Mouse (Mus musculus): ENCODE results near the gene Arhgap24. TPM values are rescaled to one million over a fixed set of nuclear protein-coding genes. Genes with fewer than 3 reads are reported as not detected.
A peak's percentile ranks its signal among the peaks of the same experiment; 100 is the strongest.

The Arhgap24 gene
- total RNA-seq, 1 experiment from 2014 or later = 13.4 TPM

DNA sequence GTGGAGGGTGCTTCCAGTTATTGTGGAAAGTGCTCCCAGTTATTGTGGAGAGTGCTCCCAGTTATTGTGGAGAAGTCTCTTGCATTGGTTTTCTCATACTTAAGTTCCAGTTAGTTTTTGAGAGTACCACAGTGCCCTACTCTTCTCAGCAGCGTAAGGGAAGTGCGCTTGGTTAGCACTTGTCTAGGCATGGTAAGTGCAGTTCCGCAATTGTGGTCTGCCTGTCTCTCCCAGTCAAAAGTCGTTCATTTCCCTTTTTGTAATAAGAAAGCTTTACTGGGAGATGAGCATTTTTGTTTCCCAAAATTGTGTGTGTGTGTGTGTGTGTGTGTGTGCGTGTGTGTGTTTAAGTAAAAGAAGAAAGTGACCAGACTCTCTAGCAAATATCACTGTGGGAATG, 17.6 kb downstream of the Arhgap24 start:
- no peak for DNase-seq

DNA sequence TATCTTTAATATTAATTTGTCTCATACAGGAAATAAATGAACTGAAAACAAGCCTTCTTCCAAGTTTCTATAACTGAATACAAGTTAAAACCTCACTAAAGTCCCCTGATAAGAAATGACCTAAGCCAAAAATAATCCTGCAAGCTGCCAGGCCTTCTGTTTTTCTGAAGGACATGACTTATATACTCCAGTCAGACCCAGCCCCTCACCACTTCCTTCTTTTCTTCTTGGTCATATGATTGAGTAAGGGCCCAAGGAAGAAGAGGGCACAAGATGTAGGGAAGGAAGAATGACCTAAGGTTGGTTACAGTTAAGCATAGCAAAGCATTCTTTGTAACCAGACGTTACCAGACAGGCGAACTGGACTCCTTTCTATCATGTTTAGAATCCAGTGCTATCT, 21.1 kb downstream of the Arhgap24 start:
- DNase-seq = no peak

DNA sequence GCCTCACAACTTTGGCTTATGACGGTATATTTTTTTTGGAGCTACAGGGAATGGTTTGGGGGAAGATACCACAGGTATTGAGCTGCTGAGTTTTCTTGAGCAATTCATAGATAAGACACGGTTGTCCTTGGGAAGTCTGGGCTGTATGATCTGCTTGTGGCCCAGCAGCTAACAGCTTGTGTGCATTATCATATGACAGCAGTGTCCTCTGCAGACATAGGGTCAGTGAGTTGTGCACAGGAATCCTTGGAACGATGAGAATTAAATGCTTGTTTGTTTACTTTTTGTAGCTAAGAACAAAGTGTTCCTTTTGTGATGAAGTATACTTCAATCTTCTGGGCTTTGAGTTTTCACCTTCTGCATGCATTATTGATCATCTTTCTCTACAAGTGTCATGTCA, 21.9 kb downstream of the Arhgap24 start:
- DNase-seq = no peak

DNA sequence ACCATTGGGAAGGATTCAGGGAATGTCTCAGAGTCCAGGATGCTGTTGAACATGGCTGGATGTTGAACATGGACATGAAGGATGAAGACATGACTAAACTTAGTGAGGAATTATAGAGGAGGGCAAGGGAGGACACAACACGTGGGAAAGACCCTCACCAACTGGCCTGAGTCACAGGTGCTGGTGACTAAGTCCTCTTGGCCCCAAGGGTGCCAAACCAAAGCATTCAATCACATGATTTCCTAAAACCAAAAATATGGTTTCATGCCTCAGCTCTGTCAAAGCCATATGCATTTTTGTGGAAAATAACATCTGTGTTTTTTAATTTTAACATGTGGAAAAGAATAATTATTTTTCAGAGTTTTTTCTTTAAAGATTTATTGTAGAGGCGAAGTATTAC, 22.7 kb downstream of the Arhgap24 start:
- DNase-seq = no peak

DNA sequence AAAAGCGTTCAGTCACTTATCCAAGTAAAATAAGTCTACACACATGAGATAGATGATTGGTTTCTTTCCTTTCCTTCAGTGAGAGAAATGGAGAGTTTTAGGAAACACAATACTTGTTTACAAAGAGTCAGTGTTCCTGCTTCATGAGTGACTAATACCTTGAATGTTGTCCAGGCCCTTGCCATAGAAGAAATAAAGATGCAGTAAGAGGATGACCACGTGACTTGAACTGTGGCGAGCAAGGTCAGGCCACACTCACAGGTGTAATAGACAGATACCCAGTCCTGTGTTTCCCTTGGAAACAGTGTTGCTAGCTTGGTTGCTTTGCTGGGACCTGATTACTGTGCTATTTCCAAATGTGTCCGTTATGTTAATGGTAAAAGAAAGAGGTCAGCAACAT, 23.4 kb downstream of the Arhgap24 start:
- DNase-seq = no peak

DNA sequence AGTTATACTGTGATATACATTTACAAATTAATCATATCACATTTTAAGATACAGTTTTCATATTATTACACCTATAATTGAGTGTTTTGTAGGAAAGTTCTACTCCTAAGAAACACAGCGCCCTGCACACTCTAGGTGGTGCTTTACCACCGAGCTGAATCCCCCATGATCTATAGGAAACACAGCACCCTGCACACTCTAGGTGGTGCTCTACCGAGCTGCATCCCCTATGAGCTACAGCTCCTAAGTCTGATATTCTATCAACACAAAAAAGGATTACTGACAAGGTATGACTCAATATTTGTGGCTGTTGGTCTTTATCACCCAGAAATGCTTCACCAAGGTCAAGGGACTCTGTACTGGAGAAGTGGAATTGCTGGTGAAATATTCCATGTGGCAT, 27.0 kb downstream of the Arhgap24 start:
- DNase-seq = no peak

DNA sequence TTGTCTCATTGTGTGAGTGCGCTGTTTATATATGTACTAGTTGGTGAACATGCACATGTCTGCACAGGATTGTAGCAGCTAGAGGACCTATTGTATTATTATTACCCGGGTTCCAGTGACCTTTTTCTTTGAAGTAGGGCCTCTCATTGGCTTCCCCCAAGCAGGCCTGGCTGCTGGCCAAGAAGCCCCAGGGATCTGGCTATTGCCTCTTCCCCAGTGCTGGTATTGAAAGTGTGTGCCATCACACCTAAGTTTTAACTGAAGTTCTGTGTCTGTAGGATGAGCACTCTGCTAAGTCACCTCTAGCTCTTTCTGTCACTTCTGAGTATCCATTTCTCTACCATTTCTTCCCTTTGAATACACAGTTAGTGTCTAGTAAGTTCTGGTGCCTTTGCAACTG, 28.2 kb downstream of the Arhgap24 start:
- DNase-seq = no peak

DNA sequence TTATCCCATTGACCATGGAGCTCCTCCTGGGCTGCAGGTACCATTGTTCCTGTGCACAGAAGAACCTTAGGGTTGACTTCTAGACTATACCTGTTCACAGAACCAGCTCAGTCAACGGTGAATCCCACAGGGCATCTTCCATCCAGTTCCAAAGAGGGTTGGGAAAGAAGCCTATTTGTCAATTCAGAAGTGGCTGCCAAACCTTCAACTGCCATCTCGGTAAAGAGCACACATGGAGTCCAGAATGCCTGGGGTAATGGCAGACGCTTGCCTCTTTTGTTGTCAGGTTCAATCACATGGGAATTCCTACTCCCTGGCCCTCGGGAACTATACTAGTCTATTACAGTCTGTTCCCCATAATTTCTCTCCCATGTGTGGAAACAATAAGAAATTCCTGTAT, 30.5 kb downstream of the Arhgap24 start:
- DNase-seq = peak; percentile 28

DNA sequence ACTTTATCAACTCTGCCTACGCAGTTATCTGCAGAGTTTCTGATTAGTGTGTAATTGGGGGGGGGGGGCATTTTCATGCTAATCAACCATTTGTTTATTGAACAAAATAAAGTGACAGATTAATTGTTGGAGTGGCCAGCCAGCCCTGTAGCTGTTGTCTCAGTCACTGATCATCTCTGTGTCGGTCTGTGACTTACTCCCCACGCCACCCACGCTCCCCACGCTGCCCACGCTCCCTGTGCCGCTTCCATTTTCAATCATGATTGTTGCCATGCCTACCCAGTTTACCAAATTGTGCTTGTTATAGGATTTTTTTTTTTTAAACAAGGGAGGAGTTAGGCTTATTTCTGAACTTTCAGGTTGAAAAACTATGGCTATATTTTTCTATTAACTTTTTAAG, 34.3 kb downstream of the Arhgap24 start:
- DNase-seq = no peak

GRCm38 (mm10) chr5:102520506-102520905, 39.3 kb downstream of the Arhgap24 start:
- DNase-seq = no peak

GRCm38 (mm10) chr5:102535311-102535710, 54.1 kb downstream of the Arhgap24 start:
- DNase-seq = no peak

- DNase-seq = no peak
Observed at GRCm38 (mm10) chr5:102537819-102538218, 56.6 kb downstream of the Arhgap24 start.

DNA sequence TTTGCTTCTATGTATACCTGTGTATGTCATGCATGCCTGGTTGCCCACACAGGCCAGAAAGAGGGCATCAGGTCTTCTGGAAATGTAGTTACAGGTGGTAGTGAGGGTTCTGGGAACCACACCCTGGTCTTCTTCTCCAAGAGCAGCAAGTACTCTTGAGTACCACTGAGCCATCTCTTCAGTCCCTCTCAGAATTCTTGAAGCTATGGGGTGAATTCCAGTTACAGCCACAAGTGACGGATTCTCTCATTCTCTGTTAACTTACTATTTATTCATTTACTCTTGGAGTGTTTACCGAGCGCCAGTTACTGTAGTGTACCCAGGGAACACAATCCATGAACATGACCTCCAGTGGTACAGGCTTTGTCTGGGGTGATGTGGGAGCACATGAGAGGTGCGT, 65.1 kb downstream of the Arhgap24 start:
- no peak for DNase-seq

DNA sequence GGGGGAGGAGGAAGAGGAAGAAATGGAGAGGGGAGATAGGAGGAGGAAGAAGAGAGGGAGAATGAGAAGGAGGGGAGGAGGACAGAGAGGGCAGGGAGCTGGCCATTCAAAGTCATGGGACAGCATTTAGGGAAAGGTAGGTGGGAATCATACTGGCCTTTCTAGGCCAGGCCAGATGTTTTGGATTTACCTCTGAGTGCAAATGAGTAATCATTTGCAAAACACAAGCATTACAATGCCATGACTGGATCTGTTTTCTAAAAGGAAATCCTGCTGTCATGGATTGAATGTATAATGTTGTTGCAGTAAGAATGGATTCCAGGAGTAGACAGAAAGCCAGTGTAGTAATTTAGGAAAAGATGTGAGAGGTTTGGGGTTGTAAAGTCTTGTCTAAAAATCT, 66.6 kb downstream of the Arhgap24 start:
- DNase-seq = no peak

DNA sequence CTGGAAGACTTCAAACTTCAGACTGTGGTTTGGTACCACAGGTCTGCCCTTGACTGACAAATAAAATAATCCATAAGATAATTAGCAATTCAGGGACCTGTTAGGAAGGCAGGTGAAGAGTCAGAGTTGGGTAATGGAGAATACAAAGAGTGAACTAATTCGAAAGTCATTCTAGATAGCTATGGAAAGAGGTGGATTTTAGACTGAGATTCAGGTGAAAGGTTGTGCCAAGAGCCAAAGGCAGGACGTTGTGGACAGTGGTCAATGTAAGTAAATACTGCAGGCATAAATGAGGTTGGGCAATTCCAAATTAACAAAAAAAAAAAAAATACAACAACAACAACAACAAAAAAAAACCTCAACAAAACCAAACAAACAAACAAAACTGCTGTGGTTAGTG, 67.2 kb downstream of the Arhgap24 start:
- DNase-seq = no peak

- no peak for DNase-seq
Observed at GRCm38 (mm10) chr5:102550211-102550610, 69.0 kb downstream of the Arhgap24 start.

GRCm38 (mm10) chr5:102550870-102551637, 69.9 kb downstream of the Arhgap24 start:
- no peak for DNase-seq

DNA sequence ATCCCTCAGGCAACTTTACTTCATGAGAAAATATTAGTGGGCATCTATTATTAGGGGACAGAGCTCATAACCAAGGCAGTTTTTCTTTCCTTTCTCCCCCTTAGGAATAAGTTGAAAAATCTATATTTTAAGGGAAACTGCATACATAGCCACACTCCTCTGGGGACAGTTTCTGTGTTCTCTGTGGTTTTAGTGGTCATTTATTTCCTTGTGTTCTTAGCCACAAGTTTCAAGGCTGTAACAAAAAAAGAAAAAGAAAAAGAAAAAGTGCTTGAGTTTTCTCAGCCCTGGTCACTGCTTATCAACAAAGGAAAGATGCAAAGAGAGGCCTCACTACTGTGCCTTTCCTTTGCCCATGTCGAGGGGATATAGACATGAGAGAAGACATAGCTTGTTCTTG, 71.3 kb downstream of the Arhgap24 start:
- no peak for DNase-seq

DNA sequence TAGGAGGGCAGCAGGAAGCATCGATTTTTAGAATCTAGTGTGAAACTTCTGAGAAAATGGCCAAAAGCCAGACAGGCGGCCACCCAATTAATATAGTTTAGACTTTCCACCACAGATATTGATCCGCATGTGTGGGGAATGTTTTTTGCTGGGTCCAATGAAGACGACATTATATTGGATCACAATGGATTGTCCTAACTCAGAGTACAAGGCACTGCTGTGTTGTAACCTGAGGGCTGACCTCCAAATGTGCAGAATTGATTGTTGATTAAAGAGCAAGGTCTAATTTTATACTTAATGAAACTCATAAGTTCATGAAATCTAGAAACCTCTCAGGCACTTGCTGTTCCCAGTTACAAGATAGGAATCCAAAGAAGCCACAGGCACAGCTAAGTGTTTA, 74.8 kb downstream of the Arhgap24 start:
- DNase-seq = no peak

DNA sequence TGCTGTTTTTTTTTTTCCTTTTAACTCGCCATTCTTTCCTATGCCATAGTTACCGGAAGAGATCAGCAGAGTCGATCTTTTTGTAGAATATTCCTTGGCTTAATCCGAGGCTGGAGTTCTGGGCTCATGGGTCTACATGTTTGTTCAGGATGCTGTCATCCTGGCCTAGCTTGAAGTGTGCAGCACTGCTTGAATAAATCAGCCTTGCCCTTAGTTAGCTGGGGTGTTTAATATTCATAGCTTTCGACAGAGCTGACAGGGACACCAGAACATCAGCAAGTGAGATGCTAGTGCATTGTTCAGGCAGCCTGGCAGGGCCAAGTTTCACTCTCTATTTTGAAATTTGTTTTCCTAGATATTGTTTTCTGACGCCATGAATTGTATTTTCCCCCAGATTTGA, 79.1 kb downstream of the Arhgap24 start:
- no peak for DNase-seq

DNA sequence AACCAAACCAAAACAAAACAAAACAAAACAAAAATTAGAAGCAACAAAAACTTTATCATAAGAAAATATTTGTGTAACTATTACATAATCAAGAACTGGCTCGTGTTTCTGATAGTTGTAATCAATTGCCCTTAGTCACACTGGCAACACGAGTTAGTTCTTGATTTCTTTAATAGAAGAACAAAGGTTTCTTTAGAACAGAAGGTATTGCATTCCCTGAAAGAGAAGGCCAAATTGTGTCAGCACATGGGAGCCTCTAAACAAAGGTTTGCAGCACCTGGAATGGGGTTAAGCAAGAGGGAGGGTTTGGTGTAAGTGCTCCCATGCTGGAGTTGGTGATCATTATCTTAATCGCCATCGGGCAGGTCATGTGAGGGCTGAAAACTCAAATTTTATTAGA, 82.8 kb downstream of the Arhgap24 start:
- DNase-seq = no peak

- DNase-seq = peak; percentile 17
Observed at GRCm38 (mm10) chr5:102568764-102569163, 87.6 kb downstream of the Arhgap24 start.

DNA sequence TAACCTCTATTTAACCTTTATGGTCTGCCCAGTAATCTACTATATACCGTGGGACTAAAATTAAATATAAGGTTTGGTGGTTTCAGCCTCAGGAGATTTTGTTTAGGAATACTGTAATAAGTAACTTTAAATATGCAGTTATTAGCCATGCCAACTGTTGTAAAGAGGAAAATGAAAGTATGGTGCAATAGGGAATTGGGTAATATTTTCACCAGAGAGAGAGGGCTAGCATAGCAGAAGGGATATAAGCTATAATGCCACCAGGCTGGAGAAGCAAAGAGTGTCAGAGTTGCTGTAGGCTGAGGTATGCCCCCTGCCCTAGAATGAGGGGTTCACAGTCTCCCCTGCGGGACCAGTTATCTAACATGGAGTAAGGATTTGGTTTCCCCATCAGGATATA, 90.3 kb downstream of the Arhgap24 start:
- DNase-seq = no peak

- no peak for DNase-seq
Observed at GRCm38 (mm10) chr5:102576750-102577149, 95.6 kb downstream of the Arhgap24 start.

DNA sequence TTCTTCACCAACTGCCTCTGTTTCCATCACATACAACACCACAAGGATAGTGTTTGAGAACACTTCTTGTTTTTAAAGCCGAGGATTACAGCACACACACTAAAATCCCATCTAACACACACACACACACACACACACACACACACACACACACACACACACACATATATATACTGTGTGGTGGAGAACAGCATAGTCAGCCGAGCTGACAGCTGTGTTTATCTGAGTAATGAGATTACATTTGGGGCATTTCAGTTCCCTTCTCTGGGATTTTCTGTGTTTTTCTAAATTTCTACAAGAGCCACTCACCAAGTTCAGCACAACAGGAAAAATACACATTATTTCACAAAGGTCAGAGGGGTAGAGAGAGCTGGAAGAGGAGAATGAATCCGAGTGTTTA, 96.5 kb downstream of the Arhgap24 start:
- no peak for DNase-seq

Data from adrenal gland, postnatal 14 days (tissue).